Mouse (Mus musculus): ENCODE measurements around the gene Il18.

The Il18 gene

GRCm38 (mm10) chr9:50554241-50555093 lies at the start of gene Il18:
Il18 (plus strand) TSS chr9:50554827.
- DNase-seq: peak; percentile 67

- DNase-seq: no peak
These were observed 49.2 kb upstream of the Il18 start for GRCm38 (mm10) chr9:50505405-50505804.

- no peak for DNase-seq
These were observed 47.1 kb upstream of the Il18 start for GRCm38 (mm10) chr9:50507570-50507969.

- no peak for DNase-seq
These were observed 39.2 kb upstream of the Il18 start for GRCm38 (mm10) chr9:50515462-50515861.

- DNase-seq: peak; percentile 45
These were observed 35.8 kb upstream of the Il18 start for GRCm38 (mm10) chr9:50518781-50519180.

GRCm38 (mm10) chr9:50520748-50521147 lies 33.9 kb upstream of the Il18 start:
- DNase-seq: no peak

- no peak for DNase-seq
These were observed 33.1 kb upstream of the Il18 start for GRCm38 (mm10) chr9:50521562-50521961.

DNA sequence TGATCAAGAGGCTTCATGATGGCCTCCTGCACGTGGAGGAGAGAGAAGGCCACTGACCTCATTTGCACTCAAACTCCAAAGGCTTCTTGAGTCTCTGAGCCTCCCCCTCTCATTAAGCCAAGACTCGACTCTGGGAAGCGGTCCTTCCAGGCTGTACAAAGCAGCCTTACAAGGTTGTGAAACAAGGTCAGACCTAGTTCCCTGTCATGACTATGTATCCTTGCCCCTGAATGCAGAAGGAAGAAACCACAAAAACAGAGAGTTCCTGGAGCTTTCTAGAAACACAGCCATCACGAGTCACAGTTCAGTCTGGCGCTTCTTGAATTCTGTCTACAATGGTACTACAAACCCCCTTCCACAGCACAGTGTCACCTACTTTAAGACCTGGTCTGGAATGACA lies 32.1 kb upstream of the Il18 start:
- no peak for DNase-seq

DNA sequence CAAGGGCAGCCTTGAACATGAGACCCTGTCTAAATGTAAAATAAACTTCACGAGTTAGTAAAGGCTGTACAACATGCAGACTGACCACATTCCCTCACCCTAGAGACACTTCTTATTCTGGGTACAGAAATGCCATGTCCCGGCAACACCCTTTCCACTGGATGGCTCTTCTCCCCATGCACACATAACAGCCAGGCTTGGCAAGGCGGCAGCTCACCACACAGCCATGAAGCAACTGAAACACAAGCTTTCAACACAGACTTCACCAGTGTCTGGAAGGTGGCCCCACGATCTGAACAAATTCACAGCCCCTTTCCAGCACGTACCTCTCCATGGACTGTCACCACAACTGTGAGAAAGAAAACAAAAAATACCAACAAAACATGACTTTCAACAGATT lies 29.7 kb upstream of the Il18 start:
- no peak for DNase-seq

GRCm38 (mm10) chr9:50525585-50525984 lies 29.0 kb upstream of the Il18 start:
- no peak for DNase-seq

DNA sequence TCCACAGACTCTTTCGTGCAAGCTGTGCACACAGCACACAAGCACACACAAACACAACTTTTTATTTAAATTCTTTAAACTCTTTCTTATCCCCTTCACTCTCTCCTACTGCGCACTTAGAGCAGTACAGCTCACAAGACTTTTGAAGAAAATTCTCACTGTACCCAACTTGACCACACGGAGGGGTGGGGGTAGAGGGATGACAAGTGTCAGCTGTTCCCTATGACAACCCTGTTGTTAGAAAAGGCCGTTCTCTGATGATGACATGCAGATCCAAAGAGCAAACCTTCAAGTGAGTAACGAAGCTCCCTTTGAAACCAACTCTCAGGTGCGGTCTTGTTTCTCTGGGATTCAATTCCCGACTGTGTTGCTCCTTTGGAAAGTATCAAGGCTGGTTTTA lies 26.8 kb upstream of the Il18 start:
- DNase-seq: no peak

- DNase-seq: peak; percentile 100
These were observed 26.2 kb upstream of the Il18 start, which contains the start of gene Pts for GRCm38 (mm10) chr9:50528293-50528892. Pts (minus strand) TSS chr9:50528724.

DNA sequence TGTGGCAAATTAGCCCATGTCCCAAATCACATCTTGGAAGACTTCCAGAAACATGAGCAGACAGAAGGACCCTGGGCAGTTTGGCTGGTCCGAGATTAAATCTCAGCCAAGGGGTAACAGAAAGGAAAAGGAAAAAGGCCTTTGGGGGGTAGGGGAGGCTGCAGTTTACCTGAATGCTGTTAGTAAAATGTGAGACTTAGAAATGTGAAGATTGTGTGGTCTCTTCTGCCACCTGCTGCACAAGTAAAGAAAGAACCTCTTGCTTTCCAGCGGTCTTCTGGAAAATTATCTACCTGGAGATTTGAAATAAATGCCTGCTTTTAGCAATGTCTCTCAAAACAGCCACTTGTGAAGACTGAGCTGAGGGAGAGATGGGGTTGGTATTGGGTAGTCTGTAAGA lies 23.7 kb upstream of the Il18 start:
- DNase-seq: peak; percentile 21

GRCm38 (mm10) chr9:50533328-50533727 lies 21.3 kb upstream of the Il18 start:
- no peak for DNase-seq

DNA sequence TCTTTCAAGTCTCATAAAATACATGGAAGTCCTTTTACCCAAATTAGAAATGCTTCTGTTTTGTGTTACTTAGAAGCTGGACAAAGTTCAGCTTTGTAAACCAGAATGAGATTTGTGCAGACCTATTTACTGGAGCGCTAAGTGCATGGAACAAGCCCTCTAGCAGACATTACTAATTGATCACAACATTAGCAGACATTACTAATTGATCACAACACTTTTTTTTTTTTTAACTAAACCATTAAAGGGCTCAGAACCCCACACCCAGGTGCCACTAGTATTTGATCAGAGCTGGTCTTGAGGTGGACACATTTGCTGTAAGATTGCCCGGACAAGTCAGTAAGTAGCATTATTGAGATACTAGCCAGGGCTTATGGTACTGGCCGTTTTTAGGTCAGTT lies 20.8 kb upstream of the Il18 start:
- DNase-seq: no peak

DNA sequence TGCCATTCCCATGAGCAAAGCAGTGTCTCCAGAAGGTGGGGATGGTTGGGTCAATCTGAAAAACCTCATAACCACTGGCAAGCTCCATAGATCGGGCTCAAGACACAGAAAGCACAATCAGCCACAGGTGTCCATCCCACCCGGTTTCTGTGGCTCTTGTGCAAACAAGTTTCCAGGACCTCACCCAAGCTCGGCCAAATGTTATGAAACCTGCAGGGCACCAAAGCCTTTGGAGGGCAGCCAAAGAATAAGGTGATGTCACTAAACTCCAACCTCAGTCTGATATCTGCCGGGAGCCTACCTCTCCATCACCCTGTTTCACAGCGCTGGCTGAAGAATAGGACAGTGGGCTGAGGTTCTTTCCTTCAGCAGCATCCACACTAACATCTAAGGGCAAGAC lies 18.7 kb upstream of the Il18 start:
- DNase-seq: no peak

DNA sequence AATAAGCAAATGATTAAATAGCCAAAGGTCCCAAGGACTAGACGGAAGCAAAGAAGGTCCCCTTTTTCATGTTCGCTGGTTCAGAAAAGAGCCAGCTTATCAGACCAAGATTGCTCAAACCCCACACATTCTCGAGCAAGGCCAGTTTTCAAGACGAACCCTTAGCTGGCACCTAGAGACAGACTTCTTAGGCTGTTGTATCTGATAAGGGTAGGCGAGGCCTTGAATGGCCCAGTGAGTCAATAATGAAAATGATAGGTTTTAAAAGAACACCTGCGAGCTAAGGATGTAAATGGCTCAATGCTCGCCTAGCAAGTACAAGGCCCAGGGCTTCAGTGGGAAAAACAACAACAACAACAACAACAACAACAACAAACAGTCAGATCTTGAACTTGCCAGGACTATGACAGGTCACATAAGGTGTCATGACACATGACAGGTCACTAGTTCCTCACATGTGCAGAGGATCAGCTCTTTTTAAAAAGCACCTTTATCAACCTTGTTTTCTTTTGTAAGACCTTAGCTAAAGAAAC lies 18.0 kb upstream of the Il18 start:
- no peak for DNase-seq

- no peak for DNase-seq
These were observed 17.3 kb upstream of the Il18 start for GRCm38 (mm10) chr9:50537295-50537694.

DNA sequence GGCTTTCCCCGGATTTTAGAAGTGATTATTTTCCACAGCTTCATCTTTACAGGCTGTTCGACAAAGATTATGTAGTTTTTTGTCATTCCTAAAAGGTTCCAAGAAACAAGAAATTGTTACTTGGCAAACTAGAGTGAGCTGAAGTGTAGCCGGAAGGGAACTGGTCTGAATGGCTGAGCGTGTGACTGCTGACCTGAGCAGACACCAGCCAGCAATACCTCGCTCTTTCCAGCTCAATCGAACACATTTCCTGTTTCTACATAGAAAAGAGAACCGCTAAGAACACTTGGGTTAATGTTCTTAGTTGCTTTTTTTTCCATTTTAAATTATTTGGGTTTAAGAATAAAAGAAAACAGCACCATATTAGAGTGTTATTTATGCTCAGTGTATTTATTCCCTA lies 14.5 kb upstream of the Il18 start:
- no peak for DNase-seq

DNA sequence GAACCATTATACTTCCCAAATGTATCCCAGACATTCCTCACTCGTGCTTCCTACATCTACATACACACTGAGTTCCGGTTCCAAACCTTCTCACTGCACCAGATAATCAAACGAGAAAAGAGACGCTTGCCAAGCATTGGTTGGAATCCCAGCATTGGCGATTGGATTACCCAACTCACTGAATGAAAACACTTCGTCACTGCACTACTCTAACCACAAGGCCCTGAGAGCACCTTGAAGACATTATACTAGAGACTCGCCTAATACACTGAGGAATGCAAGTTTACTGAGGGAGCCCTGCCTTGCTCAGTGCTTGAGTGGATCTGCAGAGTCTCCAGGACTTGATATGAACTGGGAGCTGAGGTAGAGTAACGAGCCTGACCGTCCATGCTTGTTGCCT lies 12.2 kb upstream of the Il18 start:
- DNase-seq: no peak

GRCm38 (mm10) chr9:50547859-50548478 lies 6.7 kb upstream of the Il18 start:
- no peak for DNase-seq

- DNase-seq: no peak
These were observed 5.7 kb upstream of the Il18 start for GRCm38 (mm10) chr9:50548936-50549335.

- DNase-seq: no peak
These were observed 2.4 kb upstream of the Il18 start for GRCm38 (mm10) chr9:50552206-50552605.

GRCm38 (mm10) chr9:50553547-50553946 lies 1.1 kb upstream of the Il18 start:
- no peak for DNase-seq

All from embryo, embryonic 11 days (tissue).